Mouse (Mus musculus) megakaryocyte, embryonic 14.5 days (primary cell): ENCODE data around the gene Mrpl21.

Experiments
- FLI1 ChIP-seq: IDR thresholded peaks from 2 replicates; pipeline ENCODE4 v1.6.1; 2012; ENCODE audit warnings: low read length, inconsistent platforms, mixed read lengths
- GATA1 ChIP-seq: IDR thresholded peaks from 3 replicates; pipeline ENCODE4 v1.6.1; 2012; ENCODE audit warnings: mixed read lengths, low read length, inconsistent platforms, borderline replicate concordance

GRCm38 (mm10) chr19:3269279-3269678 lies 13.4 kb upstream of the Mrpl21 start:
- TF ChIP-seq GATA1 (no peak), FLI1 (no peak)
